Mouse (Mus musculus): ENCODE measurements around the gene Gpr132. TPM values are rescaled to one million over a fixed set of nuclear protein-coding genes. Genes with fewer than 3 reads are reported as not detected.

Gpr132 gene
- total RNA-seq, 2 experiments from 2014 or later, result 0.10 to 0.18 TPM

DNA sequence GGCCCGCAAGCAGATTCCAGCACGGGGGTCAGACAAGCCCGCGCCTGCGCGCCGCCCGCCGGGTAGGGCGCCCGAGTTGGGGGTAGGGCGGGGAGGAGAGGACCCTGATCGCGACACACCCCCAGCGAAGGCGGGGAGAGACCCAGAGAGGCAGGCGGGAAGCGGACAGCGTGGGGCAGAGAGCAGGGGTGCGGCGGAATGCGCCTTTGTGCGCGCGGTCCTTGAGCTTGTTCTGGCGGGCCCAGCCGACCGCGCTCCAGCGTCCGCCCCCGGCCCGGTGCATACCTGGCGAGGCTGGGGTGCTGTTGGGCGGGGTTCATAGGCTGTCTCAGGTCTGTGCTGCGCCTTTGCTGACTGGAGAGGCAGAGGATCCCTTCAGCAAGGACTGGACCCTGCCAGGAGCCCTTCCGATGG lies 9.6 kb upstream of the Gpr132 start:
- no peak for DNase-seq (ENCODE audit: low spot score in 2 of 2)

DNA sequence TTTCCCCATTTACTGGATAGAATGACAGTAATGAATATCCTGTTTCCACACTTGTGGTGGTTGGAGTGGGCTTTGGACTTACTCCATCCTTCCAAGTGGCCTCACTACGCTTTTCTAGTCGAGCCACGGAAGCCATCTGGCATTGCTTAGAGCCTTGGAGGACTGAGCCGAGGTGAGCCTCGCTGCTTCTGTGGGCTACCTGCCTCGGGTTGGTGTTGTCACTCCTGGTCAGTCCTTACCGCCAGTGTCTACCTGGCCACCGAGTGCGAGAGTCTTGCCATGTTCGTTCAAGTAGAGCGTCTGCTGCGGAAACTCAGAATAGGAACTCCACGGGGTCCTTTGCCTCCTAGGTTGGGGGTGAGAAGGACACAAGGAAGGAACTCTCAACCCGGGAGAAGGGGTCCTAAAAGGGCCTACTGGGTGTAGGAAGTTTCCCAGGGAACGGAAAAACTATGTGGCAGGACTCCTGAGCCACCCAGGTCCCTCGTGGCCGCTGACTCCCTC lies 9.1 kb upstream of the Gpr132 start:
- no peak for DNase-seq (ENCODE audit: low spot score in 2 of 2)

GRCm38 (mm10) chr12:112876332-112877072 lies 8.5 kb upstream of the Gpr132 start:
- DNase-seq (ENCODE audit: low spot score in 2 of 2), result peak in 1 of 2 experiments; percentile 46

DNA sequence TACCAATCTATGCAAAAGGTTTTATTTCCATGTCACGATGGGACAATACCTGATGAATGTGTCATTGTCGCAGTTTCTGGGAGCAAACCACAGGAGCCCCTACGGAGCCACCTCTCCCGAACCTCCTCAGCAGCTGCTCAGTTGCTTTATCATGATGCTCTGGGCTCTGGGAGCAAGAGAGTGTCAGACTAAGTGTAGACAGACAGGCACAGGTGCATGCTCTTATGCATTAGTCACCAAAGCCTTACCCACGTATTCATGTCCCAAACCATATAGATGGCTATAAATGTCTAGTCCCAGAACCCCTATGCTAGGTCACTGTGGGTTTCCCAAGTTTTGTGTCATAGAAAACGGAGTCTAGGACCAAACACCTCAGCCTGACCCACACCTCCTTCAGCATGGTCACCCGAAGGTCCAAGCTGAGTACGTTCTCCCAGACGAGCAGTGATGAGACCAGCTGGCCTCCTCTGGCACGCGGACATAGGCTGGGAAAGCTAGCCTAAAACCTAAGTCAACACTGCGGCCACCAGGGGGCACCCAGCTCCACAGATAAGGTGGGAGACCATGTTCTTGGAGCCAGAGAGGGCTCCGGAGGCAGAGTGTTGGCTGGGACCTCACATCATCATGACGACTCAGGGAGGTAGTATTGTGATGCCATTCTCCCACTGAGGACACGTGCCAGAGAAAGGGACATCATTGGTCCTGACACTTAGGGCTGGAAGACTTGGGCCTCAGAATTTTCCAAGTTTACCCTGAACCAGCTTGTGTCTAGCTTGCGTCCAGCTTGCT lies 7.4 kb upstream of the Gpr132 start:
- DNase-seq (ENCODE audit: low spot score in 2 of 2), result peak; percentile 87 to 96

- no peak for DNase-seq (ENCODE audit: low spot score in 2 of 2)
Observed at GRCm38 (mm10) chr12:112874199-112874598, 6.2 kb upstream of the Gpr132 start.

GRCm38 (mm10) chr12:112873452-112874190 lies 5.6 kb upstream of the Gpr132 start:
- peak; percentile 54 to 78 for DNase-seq (ENCODE audit: low spot score in 2 of 2)

DNA sequence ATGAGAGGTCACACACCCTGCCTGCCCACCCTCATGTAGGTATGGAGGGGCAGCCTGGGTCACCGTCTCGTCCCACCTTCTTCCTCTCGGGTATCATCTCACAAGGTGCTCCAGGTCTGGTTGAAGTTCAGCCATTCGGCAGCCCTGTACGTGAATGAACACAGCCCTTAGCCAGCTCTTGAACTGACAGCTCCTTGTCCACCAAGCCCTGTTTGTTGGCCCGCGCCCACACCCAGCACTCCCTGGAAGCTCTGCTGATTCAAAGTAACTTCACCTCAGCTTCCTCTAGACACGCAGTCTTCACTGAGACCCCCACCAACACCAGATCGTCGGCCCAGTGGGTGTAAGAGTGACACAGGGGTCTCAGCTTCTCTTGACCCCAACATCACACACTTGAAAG lies 5.0 kb upstream of the Gpr132 start:
- no peak for DNase-seq (ENCODE audit: low spot score in 2 of 2)

DNA sequence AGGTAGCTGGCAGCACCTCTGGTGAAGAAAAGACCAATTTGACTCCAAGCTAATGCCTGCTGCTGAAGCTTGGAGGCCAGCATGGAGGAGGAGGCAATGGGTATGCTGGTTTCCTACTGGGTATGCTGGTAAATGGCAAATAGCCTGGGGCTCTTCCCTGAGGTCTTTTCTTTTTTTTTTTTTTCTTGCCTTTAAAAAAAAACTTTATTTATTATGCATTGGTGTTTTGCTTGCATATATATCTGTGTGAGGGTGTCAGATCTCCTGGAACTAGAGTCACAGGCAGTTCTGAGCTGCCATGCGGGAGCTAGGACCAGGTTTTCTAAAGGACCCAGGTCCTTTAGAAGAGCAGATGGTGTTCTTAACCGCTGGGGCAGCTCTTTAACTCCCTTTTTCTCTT lies 3.2 kb upstream of the Gpr132 start:
- no peak for DNase-seq (ENCODE audit: low spot score in 2 of 2)

GRCm38 (mm10) chr12:112870775-112871174 lies 2.7 kb upstream of the Gpr132 start:
- no peak for DNase-seq (ENCODE audit: low spot score in 2 of 2)

- DNase-seq (ENCODE audit: low spot score in 2 of 2), result no peak
Observed at GRCm38 (mm10) chr12:112869783-112870204, 1.8 kb upstream of the Gpr132 start.

DNA sequence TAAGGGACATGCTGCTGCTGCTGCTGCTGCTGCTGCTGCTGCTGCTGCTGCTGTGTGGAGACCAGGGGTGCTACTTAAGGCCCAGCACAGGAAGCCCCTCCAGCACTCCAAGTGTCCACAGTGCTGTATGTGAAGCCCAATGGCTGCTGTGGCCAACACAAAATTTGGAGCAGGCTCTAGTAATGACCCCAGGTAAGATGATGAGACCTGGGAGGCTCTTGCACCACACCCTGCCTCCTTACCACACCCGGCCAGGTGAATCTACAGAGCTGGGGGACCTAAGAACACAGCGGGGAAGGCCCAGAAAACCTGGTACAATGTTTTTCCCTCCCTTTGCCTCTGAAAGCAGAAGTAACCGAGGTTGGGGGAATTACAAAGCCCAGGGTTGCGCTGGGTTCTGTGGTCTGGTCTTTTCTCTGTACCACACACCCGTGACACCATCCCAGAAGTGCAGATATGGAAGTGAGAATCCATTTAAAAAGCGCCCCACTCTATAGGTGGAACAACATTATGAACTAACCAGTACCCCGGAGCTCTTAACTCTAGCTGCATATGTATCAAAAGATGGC lies 838 bp downstream of the Gpr132 start:
- DNase-seq (ENCODE audit: low spot score in 2 of 2), result no peak

GRCm38 (mm10) chr12:112866467-112867080 lies 1.5 kb downstream of the Gpr132 start:
- DNase-seq (ENCODE audit: low spot score in 2 of 2), result no peak

DNA sequence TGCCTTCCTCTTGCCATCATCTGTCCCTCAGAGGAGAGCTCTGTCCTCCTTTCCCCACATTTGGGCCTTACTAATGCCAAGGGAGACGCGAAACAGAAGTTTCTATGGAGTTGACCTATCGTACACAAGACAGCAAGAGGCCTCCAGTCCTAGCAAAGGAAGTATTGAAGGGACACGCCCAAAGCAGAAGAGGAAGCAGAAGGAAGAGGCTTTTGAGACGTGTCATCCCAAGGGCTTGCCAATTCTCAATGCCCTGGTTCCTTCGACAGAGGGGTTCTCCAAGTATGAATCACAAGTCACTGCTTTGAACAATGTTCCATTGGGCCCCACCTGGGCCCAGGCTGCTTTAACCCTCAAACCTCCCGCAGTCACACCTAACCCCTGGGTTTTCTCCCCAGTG lies 3.2 kb downstream of the Gpr132 start:
- DNase-seq (ENCODE audit: low spot score in 2 of 2), result no peak

DNA sequence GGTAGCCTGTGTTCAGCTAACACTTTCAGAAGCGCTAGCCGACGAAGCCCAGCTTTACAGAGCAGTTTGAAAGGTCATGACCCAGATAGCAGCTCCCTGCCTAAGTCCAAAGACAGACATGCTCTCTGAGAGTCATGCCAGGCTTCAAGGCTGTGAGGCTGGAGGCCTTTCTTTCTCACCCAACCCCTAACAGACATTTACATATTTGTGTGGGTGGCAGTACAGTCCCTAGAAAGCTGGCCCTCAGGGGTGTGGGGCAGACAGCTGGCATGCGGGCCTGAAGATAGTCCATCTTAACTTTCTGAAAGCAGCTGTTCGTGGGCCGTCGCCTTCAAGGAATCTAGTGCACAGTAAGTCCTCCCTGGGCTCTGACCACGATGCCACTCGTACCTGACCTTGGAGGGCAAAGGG lies 6.1 kb downstream of the Gpr132 start:
- no peak for DNase-seq (ENCODE audit: low spot score in 2 of 2)

GRCm38 (mm10) chr12:112860765-112861164 lies 7.3 kb downstream of the Gpr132 start:
- DNase-seq (ENCODE audit: low spot score in 2 of 2), result no peak

- DNase-seq (ENCODE audit: low spot score in 2 of 2), result no peak
Observed at GRCm38 (mm10) chr12:112859930-112860329, 8.1 kb downstream of the Gpr132 start.

- DNase-seq (ENCODE audit: low spot score in 2 of 2), result no peak
Observed at GRCm38 (mm10) chr12:112858581-112859336, 9.3 kb downstream of the Gpr132 start.

- DNase-seq (ENCODE audit: low spot score in 2 of 2), result no peak
Observed at GRCm38 (mm10) chr12:112857021-112857925, 10.8 kb downstream of the Gpr132 start.

- DNase-seq (ENCODE audit: low spot score in 2 of 2), result no peak
Observed at GRCm38 (mm10) chr12:112856338-112856737, 11.7 kb downstream of the Gpr132 start.
